Mouse (Mus musculus): ENCODE measurements at regions not wholly inside any gene's neighbourhood (a gene's known extent, or its start where the extent isn't known, plus 50 kb on each side); places are given as distances from the start of the nearest gene placed in this dataset.

DNA sequence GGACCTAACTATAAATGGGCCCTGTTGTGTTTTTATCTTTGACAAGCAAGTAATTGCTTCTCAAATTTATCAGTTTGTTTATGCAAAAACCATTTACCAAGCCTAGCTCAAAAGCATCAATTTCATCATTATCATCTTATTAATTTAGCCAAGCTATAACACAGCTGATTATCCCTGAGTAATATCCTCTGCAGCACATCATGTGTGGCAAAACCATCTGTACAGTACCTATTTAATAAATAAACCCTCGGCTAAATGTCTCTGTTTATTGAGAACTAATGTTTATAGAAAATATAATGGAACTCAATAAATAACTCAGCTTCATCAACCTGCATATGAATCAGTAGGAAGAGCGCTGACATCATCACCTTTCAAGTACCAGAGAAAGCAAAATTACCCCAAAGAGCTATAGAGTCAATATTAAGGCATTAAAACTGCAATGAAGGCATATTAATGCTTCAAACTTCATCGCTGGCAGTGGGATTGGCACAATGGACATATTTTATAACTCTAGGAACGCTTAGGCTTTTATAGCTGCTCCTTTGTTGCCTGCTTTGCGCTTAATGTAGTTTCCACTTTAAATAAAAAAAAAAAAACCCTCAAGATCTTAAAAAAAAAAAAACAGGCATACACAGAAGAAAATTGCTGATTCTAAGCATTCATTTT is 542.0 kb downstream of the Plcl1 start:
- peak; percentile 92 for ATAC-seq (ENCODE audit: low read depth)
- H3K27me3 ChIP-seq (ENCODE audit: control insufficient read depth, insufficient read depth, low read length): no peaks in the 10 kb centered on the region
- H3K9ac ChIP-seq (replicated peaks; ENCODE audit: low read depth, low read length): no peak overlapping the region
- H3K4me1 ChIP-seq (ENCODE audit: control insufficient read depth, insufficient read depth, low read length): no peaks in the 10 kb centered on the region
- H3K36me3 ChIP-seq (ENCODE audit: control insufficient read depth, insufficient read depth, low read length): no peaks in the 10 kb centered on the region
- H3K4me3 ChIP-seq (ENCODE audit: low read depth, low read length): no peak overlapping the region
- no peak overlapping the region for H3K27ac ChIP-seq (ENCODE audit: low read depth, low read length)
- no peaks in the 10 kb centered on the region for H3K9me3 ChIP-seq (ENCODE audit: control insufficient read depth, low read length)
- no peak overlapping the region for H3K4me2 ChIP-seq (ENCODE audit: low read depth, low read length)
- 41% methylated on average over 5 of the region's 5 CpGs for WGBS

GRCm38 (mm10) chr1:55949606-55950005 is 543.9 kb downstream of the Plcl1 start:
- Histone ChIP-seq H3K27ac (ENCODE audit: low read depth, low read length) (no peak overlapping the region), H3K4me1 (ENCODE audit: control insufficient read depth, insufficient read depth, low read length) (no peaks in the 10 kb centered on the region), H3K36me3 (ENCODE audit: control insufficient read depth, insufficient read depth, low read length) (no peaks in the 10 kb centered on the region), H3K4me2 (ENCODE audit: low read depth, low read length) (no peak overlapping the region), H3K9me3 (ENCODE audit: control insufficient read depth, low read length) (no peaks in the 10 kb centered on the region), H3K9ac (replicated peaks; ENCODE audit: low read depth, low read length) (no peak overlapping the region), H3K27me3 (ENCODE audit: control insufficient read depth, insufficient read depth, low read length) (no peaks in the 10 kb centered on the region), H3K4me3 (ENCODE audit: low read depth, low read length) (no peak overlapping the region)
- ATAC-seq (ENCODE audit: low read depth): no peak
- 89% methylated on average over 4 of the region's 4 CpGs for WGBS

DNA sequence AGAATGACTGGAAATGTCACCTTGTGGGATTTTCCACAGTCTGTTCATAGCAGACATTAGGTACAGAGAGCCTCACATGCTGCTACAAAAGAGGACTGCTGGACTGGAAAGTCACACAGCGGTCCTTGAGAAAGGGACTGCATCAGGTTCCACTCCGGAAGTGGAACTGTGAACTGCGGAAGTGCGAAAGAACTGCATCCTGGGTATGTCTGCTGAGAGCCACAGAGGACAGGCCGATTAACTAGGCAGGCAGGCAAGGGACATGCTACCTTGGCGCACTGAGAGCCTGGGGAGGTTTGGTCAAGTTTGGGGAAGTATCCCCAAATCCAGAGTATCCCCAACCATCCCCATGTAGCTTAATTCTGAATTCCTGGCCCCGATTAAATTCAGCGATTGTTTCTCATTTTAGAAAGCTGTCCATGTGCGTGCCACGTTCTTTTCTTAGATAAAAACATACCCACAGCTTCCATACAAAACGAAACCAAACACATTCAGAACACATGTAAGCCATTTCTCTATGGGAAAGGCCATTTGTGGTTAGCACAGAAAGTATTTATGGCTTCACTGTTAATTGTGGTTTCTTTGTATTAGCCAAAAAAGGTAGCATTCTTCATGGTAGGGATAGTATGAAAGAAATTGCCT is 552.2 kb downstream of the Plcl1 start:
- Histone ChIP-seq H3K9me3 (ENCODE audit: control insufficient read depth, low read length) (no peaks in the 10 kb centered on the region), H3K27me3 (ENCODE audit: control insufficient read depth, insufficient read depth, low read length) (no peaks in the 10 kb centered on the region), H3K4me1 (ENCODE audit: control insufficient read depth, insufficient read depth, low read length) (no peaks in the 10 kb centered on the region), H3K36me3 (ENCODE audit: control insufficient read depth, insufficient read depth, low read length) (no peaks in the 10 kb centered on the region), H3K9ac (replicated peaks; ENCODE audit: low read depth, low read length) (no peak overlapping the region), H3K27ac (ENCODE audit: low read depth, low read length) (no peak overlapping the region), H3K4me3 (ENCODE audit: low read depth, low read length) (no peak overlapping the region), H3K4me2 (ENCODE audit: low read depth, low read length) (no peak overlapping the region)
- 85% methylated on average over 11 of the region's 11 CpGs for WGBS
- no peak for ATAC-seq (ENCODE audit: low read depth)

GRCm38 (mm10) chr1:55960291-55960690 is 554.6 kb downstream of the Plcl1 start:
- H3K4me1 ChIP-seq (ENCODE audit: control insufficient read depth, insufficient read depth, low read length): no peaks in the 10 kb centered on the region
- WGBS: 19% methylated on average over 6 of the region's 6 CpGs
- no peak overlapping the region for H3K9ac ChIP-seq (replicated peaks; ENCODE audit: low read depth, low read length)

GRCm38 (mm10) chr1:55963867-55964266 is 558.1 kb downstream of the Plcl1 start:
- WGBS: 68% methylated on average over 5 of the region's 5 CpGs
- no peaks in the 10 kb centered on the region for H3K27me3 ChIP-seq (ENCODE audit: control insufficient read depth, insufficient read depth, low read length)
- no peak overlapping the region for H3K4me3 ChIP-seq (ENCODE audit: low read depth, low read length)
- no peak overlapping the region for H3K9ac ChIP-seq (replicated peaks; ENCODE audit: low read depth, low read length)
- H3K27ac ChIP-seq (ENCODE audit: low read depth, low read length): no peak overlapping the region
- no peaks in the 10 kb centered on the region for H3K9me3 ChIP-seq (ENCODE audit: control insufficient read depth, low read length)
- H3K4me2 ChIP-seq (ENCODE audit: low read depth, low read length): no peak overlapping the region
- H3K4me1 ChIP-seq (ENCODE audit: control insufficient read depth, insufficient read depth, low read length): no peaks in the 10 kb centered on the region
- no peak for ATAC-seq (ENCODE audit: low read depth)
- H3K36me3 ChIP-seq (ENCODE audit: control insufficient read depth, insufficient read depth, low read length): no peaks in the 10 kb centered on the region

More at GRCm38 (mm10) chr1:55960291-55960690, 554.6 kb downstream of the Plcl1 start:
- Histone ChIP-seq H3K36me3 (ENCODE audit: control insufficient read depth, insufficient read depth, low read length) (no peaks in the 10 kb centered on the region), H3K4me2 (ENCODE audit: low read depth, low read length) (no peak overlapping the region), H3K9me3 (ENCODE audit: control insufficient read depth, low read length) (no peaks in the 10 kb centered on the region), H3K27me3 (ENCODE audit: control insufficient read depth, insufficient read depth, low read length) (no peaks in the 10 kb centered on the region), H3K4me3 (ENCODE audit: low read depth, low read length) (no peak overlapping the region), H3K27ac (ENCODE audit: low read depth, low read length) (no peak overlapping the region)
- peak; percentile 79; the same call in 1 of the 2 replicates for ATAC-seq (ENCODE audit: low read depth)

- no peaks in the 10 kb centered on the region for H3K9me3 ChIP-seq (ENCODE audit: control insufficient read depth, low read length)
- WGBS: 91% methylated on average over 2 of the region's 2 CpGs
- no peak overlapping the region for H3K4me2 ChIP-seq (ENCODE audit: low read depth, low read length)
- H3K27ac ChIP-seq (ENCODE audit: low read depth, low read length): no peak overlapping the region
- H3K27me3 ChIP-seq (ENCODE audit: control insufficient read depth, insufficient read depth, low read length): no peaks in the 10 kb centered on the region
- no peaks in the 10 kb centered on the region for H3K36me3 ChIP-seq (ENCODE audit: control insufficient read depth, insufficient read depth, low read length)
- ATAC-seq (ENCODE audit: low read depth): no peak
- no peak overlapping the region for H3K9ac ChIP-seq (replicated peaks; ENCODE audit: low read depth, low read length)
- no peak overlapping the region for H3K4me3 ChIP-seq (ENCODE audit: low read depth, low read length)
- no peaks in the 10 kb centered on the region for H3K4me1 ChIP-seq (ENCODE audit: control insufficient read depth, insufficient read depth, low read length)
Measured at GRCm38 (mm10) chr1:55966273-55966672, 560.6 kb downstream of the Plcl1 start.

- H3K4me2 ChIP-seq (ENCODE audit: low read depth, low read length): no peak overlapping the region
- WGBS: 89% methylated on average over 7 of the region's 7 CpGs
- no peak overlapping the region for H3K27ac ChIP-seq (ENCODE audit: low read depth, low read length)
- no peaks in the 10 kb centered on the region for H3K27me3 ChIP-seq (ENCODE audit: control insufficient read depth, insufficient read depth, low read length)
- no peak overlapping the region for H3K4me3 ChIP-seq (ENCODE audit: low read depth, low read length)
- H3K4me1 ChIP-seq (ENCODE audit: control insufficient read depth, insufficient read depth, low read length): no peaks in the 10 kb centered on the region
- no peaks in the 10 kb centered on the region for H3K36me3 ChIP-seq (ENCODE audit: control insufficient read depth, insufficient read depth, low read length)
- no peak for ATAC-seq (ENCODE audit: low read depth)
- no peak overlapping the region for H3K9ac ChIP-seq (replicated peaks; ENCODE audit: low read depth, low read length)
- no peaks in the 10 kb centered on the region for H3K9me3 ChIP-seq (ENCODE audit: control insufficient read depth, low read length)
Measured at GRCm38 (mm10) chr1:55967869-55968268, 562.1 kb downstream of the Plcl1 start.

- Histone ChIP-seq H3K9me3 (ENCODE audit: control insufficient read depth, low read length) (no peaks in the 10 kb centered on the region), H3K4me1 (ENCODE audit: control insufficient read depth, insufficient read depth, low read length) (no peaks in the 10 kb centered on the region), H3K27me3 (ENCODE audit: control insufficient read depth, insufficient read depth, low read length) (no peaks in the 10 kb centered on the region), H3K4me2 (ENCODE audit: low read depth, low read length) (no peak overlapping the region), H3K9ac (replicated peaks; ENCODE audit: low read depth, low read length) (no peak overlapping the region), H3K4me3 (ENCODE audit: low read depth, low read length) (no peak overlapping the region), H3K36me3 (ENCODE audit: control insufficient read depth, insufficient read depth, low read length) (no peaks in the 10 kb centered on the region), H3K27ac (ENCODE audit: low read depth, low read length) (no peak overlapping the region)
- WGBS: 95% methylated on average over 3 of the region's 3 CpGs
- no peak for ATAC-seq (ENCODE audit: low read depth)
Measured at GRCm38 (mm10) chr1:55977796-55978195, 572.1 kb downstream of the Plcl1 start.

GRCm38 (mm10) chr1:55983522-55984066 is 577.9 kb downstream of the Plcl1 start:
- 67% methylated on average over 5 of the region's 5 CpGs for WGBS
- Histone ChIP-seq H3K9me3 (ENCODE audit: control insufficient read depth, low read length) (no peaks in the 10 kb centered on the region), H3K36me3 (ENCODE audit: control insufficient read depth, insufficient read depth, low read length) (no peaks in the 10 kb centered on the region), H3K4me1 (ENCODE audit: control insufficient read depth, insufficient read depth, low read length) (no peaks in the 10 kb centered on the region), H3K27ac (ENCODE audit: low read depth, low read length) (no peak overlapping the region), H3K4me3 (ENCODE audit: low read depth, low read length) (no peak overlapping the region), H3K27me3 (ENCODE audit: control insufficient read depth, insufficient read depth, low read length) (no peaks in the 10 kb centered on the region), H3K9ac (replicated peaks; ENCODE audit: low read depth, low read length) (no peak overlapping the region), H3K4me2 (ENCODE audit: low read depth, low read length) (no peak overlapping the region)
- no peak for ATAC-seq (ENCODE audit: low read depth)

All from neural tube, embryonic 14.5 days (tissue).